Mouse (Mus musculus) MEL (cell line): Measurements from ENCODE around the gene Crcp.

Experiments used
- BHLHE40 ChIP-seq: IDR thresholded peaks from 2 replicates; pipeline ENCODE4 v1.6.1; 2012; ENCODE audit warnings: low read depth, mild to moderate bottlenecking, inconsistent platforms, low read length, improper control_type of control experiment, borderline replicate concordance
- CTCF ChIP-seq, 3 experiments: IDR thresholded peaks in 2 of 3; conservative IDR thresholded peaks in 1 of 3; 2 replicates each; pipeline ENCODE4 v1.5.1; 2011 to 2012; ENCODE audit warnings: low read length in 3 of 3, low read depth in 2 of 3, mild to moderate bottlenecking in 2 of 3, improper control_type of control experiment in 1 of 3, inconsistent platforms in 1 of 3, mixed read lengths in 1 of 3, moderate library complexity in 1 of 3; ENCODE audit not compliant: control insufficient read depth in 1 of 3, insufficient read depth in 1 of 3, poor library complexity in 1 of 3, severe bottlenecking in 1 of 3
- E2F4 ChIP-seq: IDR thresholded peaks from 2 replicates; pipeline ENCODE4 v1.6.1; 2011; ENCODE audit warnings: low read depth, low read length, improper control_type of control experiment, borderline replicate concordance
- JUND ChIP-seq: IDR thresholded peaks from 2 replicates; pipeline ENCODE4 v1.6.1; 2011; ENCODE audit warnings: low read depth, mild to moderate bottlenecking, improper control_type of control experiment, low read length
- POLR2A ChIP-seq, 2 experiments: IDR thresholded peaks; 2 replicates each; pipeline ENCODE4 v1.6.1; 2011 to 2012; ENCODE audit warnings: low read length in 2 of 2, mild to moderate bottlenecking in 2 of 2, control low read depth in 1 of 2, improper control_type of control experiment in 1 of 2, low read depth in 1 of 2, moderate library complexity in 1 of 2; ENCODE audit not compliant: control insufficient read depth in 1 of 2, insufficient read depth in 1 of 2, poor library complexity in 1 of 2
- RCOR1 ChIP-seq: IDR thresholded peaks from 2 replicates; pipeline ENCODE4 v1.6.1; 2012; ENCODE audit warnings: low read depth, mild to moderate bottlenecking, inconsistent platforms, low read length, improper control_type of control experiment
- SMC3 ChIP-seq: IDR thresholded peaks from 2 replicates; pipeline ENCODE4 v1.6.1; 2011; ENCODE audit warnings: low read depth, low read length, improper control_type of control experiment
- TAL1 ChIP-seq: IDR thresholded peaks from 2 replicates; pipeline ENCODE4 v1.6.1; 2012; ENCODE audit warnings: mild to moderate bottlenecking, inconsistent platforms, low read length, moderate library complexity, mixed read lengths
- USF1 ChIP-seq: IDR thresholded peaks from 2 replicates; pipeline ENCODE4 v1.6.1; 2014; ENCODE audit warnings: low read depth, mild to moderate bottlenecking, inconsistent platforms, low read length, improper control_type of control experiment, moderate library complexity
- ZC3H11A ChIP-seq: IDR thresholded peaks from 2 replicates; pipeline ENCODE4 v1.6.1; 2012; ENCODE audit warnings: low read depth, mild to moderate bottlenecking, inconsistent platforms, low read length, improper control_type of control experiment

DNA sequence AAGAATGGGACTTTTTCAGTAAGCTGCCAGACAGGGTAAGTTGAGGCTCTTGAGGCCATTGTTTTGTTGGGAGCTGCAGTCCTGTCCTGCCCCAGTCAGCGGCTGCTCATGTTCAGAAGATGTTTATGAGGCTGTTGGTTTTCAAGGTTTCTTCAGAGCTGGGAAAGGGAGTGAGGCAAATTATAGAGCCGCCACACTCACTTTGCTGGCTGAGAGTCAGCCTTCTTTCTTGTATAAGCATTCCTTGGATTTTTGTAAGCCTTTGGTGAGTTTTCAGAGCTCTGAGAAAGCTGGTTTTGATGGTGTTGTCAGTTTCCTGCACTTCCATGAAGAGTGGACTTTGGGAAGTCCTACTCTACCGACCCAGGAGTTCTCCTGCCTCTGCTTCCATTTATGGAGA is 55.2 kb downstream of the Crcp start:
- TF ChIP-seq BHLHE40 (no peak), CTCF (IDR thresholded peaks at IDR 0.05 in 2 of 3, conservative IDR thresholded peaks at IDR 0.05 in 1 of 3; ENCODE audit: control insufficient read depth in 1 of 3, insufficient read depth in 1 of 3, low read depth in 2 of 3, low read length in 3 of 3, poor library complexity in 1 of 3, severe bottlenecking in 1 of 3) (no peak), E2F4 (no peak), TAL1 (no peak), POLR2A (IDR thresholded peaks at IDR 0.05; ENCODE audit: control insufficient read depth in 1 of 2, insufficient read depth in 1 of 2, low read depth in 1 of 2, low read length in 2 of 2, poor library complexity in 1 of 2) (no peak), RCOR1 (no peak), ZC3H11A (no peak), JUND (no peak), USF1 (no peak), SMC3 (no peak)
